Mouse (Mus musculus) kidney, adult 9 months (tissue): ENCODE results near the gene Rps6ka5.

ENCODE experiments used
- DNase-seq: peaks from one replicate; pipeline ENCODE4 v3.0.0; 2022

The Rps6ka5 gene

GRCm38 (mm10) chr12:100726651-100727050, at the start of gene Rps6ka5:
TSS of gene Rps6ka5 (minus strand) at chr12:100726983.
- no peak for DNase-seq

GRCm38 (mm10) chr12:100775911-100776581, 49.3 kb upstream of the Rps6ka5 start:
- DNase-seq: peak; percentile 89

GRCm38 (mm10) chr12:100775291-100775690, 48.5 kb upstream of the Rps6ka5 start:
- peak; percentile 63 for DNase-seq

GRCm38 (mm10) chr12:100774756-100775155, 48.0 kb upstream of the Rps6ka5 start:
- DNase-seq: no peak

- DNase-seq: peak; percentile 63
Measured at GRCm38 (mm10) chr12:100772230-100772984, 45.6 kb upstream of the Rps6ka5 start.

- DNase-seq: no peak
Measured at GRCm38 (mm10) chr12:100770765-100771164, 44.0 kb upstream of the Rps6ka5 start.

- no peak for DNase-seq
Measured at GRCm38 (mm10) chr12:100769871-100770270, 43.1 kb upstream of the Rps6ka5 start.

GRCm38 (mm10) chr12:100764329-100765018, 37.7 kb upstream of the Rps6ka5 start:
- DNase-seq: no peak

GRCm38 (mm10) chr12:100762663-100763425, 36.1 kb upstream of the Rps6ka5 start:
- no peak for DNase-seq

- no peak for DNase-seq
Measured at GRCm38 (mm10) chr12:100757427-100757826, 30.6 kb upstream of the Rps6ka5 start.

- no peak for DNase-seq
Measured at GRCm38 (mm10) chr12:100753716-100754115, 26.9 kb upstream of the Rps6ka5 start.

- no peak for DNase-seq
Measured at GRCm38 (mm10) chr12:100752977-100753376, 26.2 kb upstream of the Rps6ka5 start.

- DNase-seq: no peak
Measured at GRCm38 (mm10) chr12:100742468-100742867, 15.7 kb upstream of the Rps6ka5 start.

GRCm38 (mm10) chr12:100740313-100740712, 13.5 kb upstream of the Rps6ka5 start:
- DNase-seq: no peak

- peak; percentile 19 for DNase-seq
Measured at GRCm38 (mm10) chr12:100739011-100739570, 12.3 kb upstream of the Rps6ka5 start.

- no peak for DNase-seq
Measured at GRCm38 (mm10) chr12:100738498-100738897, 11.7 kb upstream of the Rps6ka5 start.

- no peak for DNase-seq
Measured at GRCm38 (mm10) chr12:100735581-100735980, 8.8 kb upstream of the Rps6ka5 start.

GRCm38 (mm10) chr12:100735156-100735555, 8.4 kb upstream of the Rps6ka5 start:
- no peak for DNase-seq

- DNase-seq: no peak
Measured at GRCm38 (mm10) chr12:100728646-100729485, 2.1 kb upstream of the Rps6ka5 start.

GRCm38 (mm10) chr12:100727891-100728290, 1.1 kb upstream of the Rps6ka5 start:
- no peak for DNase-seq

GRCm38 (mm10) chr12:100725458-100725786, 1.4 kb downstream of the Rps6ka5 start:
- no peak for DNase-seq
